Mouse (Mus musculus) erythroblast, adult 5-6 weeks (primary cell): ENCODE measurements around the gene Terb1. TPM values are rescaled to one million over a fixed set of nuclear protein-coding genes. Genes with fewer than 3 reads are reported as not detected.

Source experiments
- ATAC-seq: replicated peaks from 2 replicates; pipeline ENCODE4 v1.8.0; 2016; ENCODE audit warnings: moderate number of reproducible peaks, mild to moderate bottlenecking, moderate TSS enrichment, inconsistent platforms; ENCODE audit not compliant: poor library complexity, low FRiP score, severe bottlenecking
- total RNA-seq, 2 experiments: library from RNA; stranded (forward) in 1 of 2; stranded (reverse) in 1 of 2; fragments of 150-400 nt in 1 of 2; fragments of 200-764, 138-1000 nt in 1 of 2; gene quantifications; 2 replicates each; pipeline versions ENCODE4 v1.2.3 to v1.2.4; 2015 to 2017; ENCODE audit warnings: low replicate concordance in 2 of 2

The Terb1 gene
- total RNA-seq, 2 experiments from 2014 or later, result not detected

GRCm38 (mm10) chr8:104467463-104467862, 42.2 kb downstream of the Terb1 start:
- no peak for ATAC-seq

GRCm38 (mm10) chr8:104452177-104452576, 57.5 kb downstream of the Terb1 start:
- ATAC-seq, result 0 out of 2 replicates have a peak, but pooled peaks have one; percentile 64

GRCm38 (mm10) chr8:104448796-104449195, 60.9 kb downstream of the Terb1 start:
- ATAC-seq, result no peak

- no peak for ATAC-seq
Observed at GRCm38 (mm10) chr8:104446016-104446415, 63.7 kb downstream of the Terb1 start.

- no peak for ATAC-seq
Observed at GRCm38 (mm10) chr8:104445248-104445647, 64.5 kb downstream of the Terb1 start.

- 0 out of 2 replicates have a peak, but pooled peaks have one; percentile 2 for ATAC-seq
Observed at GRCm38 (mm10) chr8:104443125-104443679, 66.5 kb downstream of the Terb1 start.

- ATAC-seq, result peak; percentile 92
Observed at GRCm38 (mm10) chr8:104442299-104443124, 67.2 kb downstream of the Terb1 start, which contains the start of gene Dync1li2. Gene Dync1li2 (minus strand): TSS chr8:104443047.

GRCm38 (mm10) chr8:104441613-104442012, 68.1 kb downstream of the Terb1 start:
- ATAC-seq, result no peak

GRCm38 (mm10) chr8:104439461-104439860, 70.2 kb downstream of the Terb1 start:
- ATAC-seq, result no peak

- no peak for ATAC-seq
Observed at GRCm38 (mm10) chr8:104437494-104438135, 72.1 kb downstream of the Terb1 start.

GRCm38 (mm10) chr8:104436591-104436990, 73.1 kb downstream of the Terb1 start:
- ATAC-seq, result no peak

GRCm38 (mm10) chr8:104436038-104436437, 73.7 kb downstream of the Terb1 start:
- peak; percentile 95 for ATAC-seq

GRCm38 (mm10) chr8:104434826-104435354, 74.8 kb downstream of the Terb1 start:
- ATAC-seq, result no peak

GRCm38 (mm10) chr8:104434275-104434674, 75.4 kb downstream of the Terb1 start:
- ATAC-seq, result no peak

- no peak for ATAC-seq
Observed at GRCm38 (mm10) chr8:104433191-104433842, 76.4 kb downstream of the Terb1 start.

- ATAC-seq, result no peak
Observed at GRCm38 (mm10) chr8:104432656-104433055, 77.1 kb downstream of the Terb1 start.

GRCm38 (mm10) chr8:104430230-104430629, 79.5 kb downstream of the Terb1 start:
- no peak for ATAC-seq

GRCm38 (mm10) chr8:104427703-104428102, 82.0 kb downstream of the Terb1 start:
- no peak for ATAC-seq

- no peak for ATAC-seq
Observed at GRCm38 (mm10) chr8:104422313-104422712, 87.4 kb downstream of the Terb1 start.

- no peak for ATAC-seq
Observed at GRCm38 (mm10) chr8:104416022-104416421, 93.7 kb downstream of the Terb1 start.
